Mouse (Mus musculus) liver, embryonic 14.5 days (tissue): ENCODE results near the gene Olfr309.

Source experiments
- CTCF ChIP-seq: IDR thresholded peaks from 2 replicates; pipeline ENCODE4 v1.5.1; 2016; ENCODE audit warnings: antibody characterized with exemption, low read depth, control low read depth
- EP300 ChIP-seq: IDR thresholded peaks from 2 replicates; pipeline ENCODE4 v1.6.1; 2016; ENCODE audit warnings: antibody characterized with exemption, low read depth

GRCm38 (mm10) chr7:86342881-86343565, 29.5 kb upstream of the Olfr309 start:
- TF ChIP-seq CTCF (no peak), EP300 (no peak)
